Mouse (Mus musculus) left cerebral cortex, postnatal 36 days (tissue): Measurements from ENCODE around the gene Acsbg1. TPM values are rescaled to one million over a fixed set of nuclear protein-coding genes. Genes with fewer than 3 reads are reported as not detected.

Experiments
- DNase-seq, 2 experiments: peaks; one replicate each; pipeline ENCODE4 v3.0.0; 2021 to 2022; ENCODE audit warnings: low spot score in 2 of 2, mixed read lengths in 1 of 2
- intact Hi-C: fragments of 180-260 bp; cut with DNase I; formaldehyde crosslinking; loops from one replicate; pipeline ENCODE4 v1.15.1; 2025
- microRNA-seq: library from miRNA; unstranded; fragments of <30 nt; microRNA quantifications from one replicate; pipeline ENCODE4 v1.2.0, GENCODE M21; 2022
- total RNA-seq, 2 experiments: library from RNA; stranded (reverse); gene quantifications; 2 replicates each; pipeline ENCODE4 v1.2.3; 2021

The Acsbg1 gene
- total RNA-seq, 2 experiments from 2014 or later, result 121 to 139 TPM

DNA sequence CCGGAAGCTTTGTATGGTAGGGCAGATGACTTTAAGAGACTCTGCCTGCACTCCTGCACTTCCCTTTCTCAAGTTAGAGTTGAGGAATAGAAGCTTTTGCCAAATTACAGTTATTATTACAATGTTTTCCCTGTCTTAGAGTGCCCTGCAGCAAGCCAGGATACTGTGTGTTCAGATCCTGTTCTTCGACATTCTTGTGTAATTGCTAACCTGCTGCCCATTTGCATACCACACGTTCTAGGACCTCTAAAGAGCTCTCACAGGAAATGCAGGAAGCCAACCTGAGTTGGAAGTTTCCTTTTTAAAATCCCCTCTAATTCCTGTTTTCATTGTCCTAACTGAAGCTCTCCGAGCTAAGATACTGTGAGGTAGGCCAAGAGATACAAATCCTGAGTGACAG lies 94.7 kb downstream of the Acsbg1 start:
- no peak for DNase-seq
- intact Hi-C loops, result no loop called here

DNA sequence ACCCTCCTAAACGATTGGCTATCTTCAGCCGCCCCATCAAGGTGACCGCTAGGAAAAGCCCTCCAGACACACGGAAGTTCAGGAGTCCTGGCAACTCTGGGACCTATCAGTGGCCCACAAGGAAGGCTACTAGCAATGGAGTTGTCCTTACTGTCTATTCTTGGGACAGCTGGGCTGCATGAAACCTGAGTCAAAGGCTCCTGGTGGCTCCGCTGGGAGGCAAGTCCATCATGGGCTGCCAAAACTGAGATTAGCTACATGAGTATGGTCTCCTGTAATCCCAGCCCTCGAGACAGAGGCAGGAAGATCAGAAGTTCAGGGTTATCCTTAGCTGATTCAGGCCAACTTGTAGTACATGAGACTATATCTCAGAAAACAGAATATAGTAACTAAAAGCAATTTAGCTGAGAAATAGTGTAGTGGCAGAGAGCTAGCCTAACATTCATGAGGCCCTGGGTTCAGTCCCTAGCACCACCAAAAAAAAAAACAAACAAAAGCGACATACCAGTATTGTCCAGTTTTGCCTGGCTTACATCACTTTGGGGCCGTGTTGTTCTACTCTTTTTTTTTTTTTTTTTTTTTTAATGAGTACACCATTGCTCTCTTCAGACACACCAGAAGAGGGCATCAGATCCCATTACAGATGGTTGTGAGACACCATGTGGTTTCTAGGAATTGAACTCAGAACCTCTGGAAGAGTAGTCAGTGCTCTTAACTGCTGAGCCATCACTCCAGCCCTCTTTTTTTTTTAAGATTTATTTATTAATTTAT lies 100.7 kb downstream of the Acsbg1 start:
- no peak for DNase-seq
- intact Hi-C loops, result no loop called here

DNA sequence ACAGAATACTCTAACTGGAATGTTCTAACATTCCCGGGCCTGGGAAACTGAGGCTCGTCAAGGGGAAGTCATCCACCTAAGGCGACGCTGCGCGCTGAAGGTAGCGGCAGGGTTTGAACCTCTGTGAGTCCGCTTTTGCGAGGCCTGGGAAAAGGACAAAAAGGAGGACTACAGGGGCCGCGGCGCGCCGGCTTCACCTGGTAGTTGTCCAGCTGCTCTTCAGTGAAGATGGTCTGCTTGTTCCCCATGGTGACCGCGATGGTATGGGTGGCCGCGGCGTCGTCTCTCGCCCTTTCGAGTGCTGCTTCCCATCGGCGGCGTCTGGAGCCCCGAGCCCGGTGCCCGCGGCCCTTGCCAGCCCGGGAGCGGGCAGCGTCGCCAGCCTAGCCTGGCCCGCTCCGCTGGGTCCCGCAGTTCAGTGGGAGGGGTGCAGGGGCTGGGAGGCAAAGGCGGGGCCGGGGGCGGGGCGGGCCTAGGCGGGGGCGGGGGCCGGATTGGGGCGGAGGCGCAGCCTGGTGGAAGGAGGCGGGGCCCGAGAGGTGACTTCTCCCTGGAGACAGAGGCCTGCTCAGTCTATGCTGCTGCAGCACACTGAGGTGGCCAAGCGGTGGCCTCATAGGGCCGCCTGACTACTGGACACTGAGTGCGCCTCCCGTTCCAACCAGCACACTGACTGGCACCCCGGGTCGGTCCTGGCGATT lies 101.7 kb downstream of the Acsbg1 start, which contains the start of gene Cib2:
TSS of gene Cib2 (minus strand) at position 448 of the 701 bp plus-strand sequence.
- peak; percentile 67 to 69 for DNase-seq
- intact Hi-C loops, result no loop called here

DNA sequence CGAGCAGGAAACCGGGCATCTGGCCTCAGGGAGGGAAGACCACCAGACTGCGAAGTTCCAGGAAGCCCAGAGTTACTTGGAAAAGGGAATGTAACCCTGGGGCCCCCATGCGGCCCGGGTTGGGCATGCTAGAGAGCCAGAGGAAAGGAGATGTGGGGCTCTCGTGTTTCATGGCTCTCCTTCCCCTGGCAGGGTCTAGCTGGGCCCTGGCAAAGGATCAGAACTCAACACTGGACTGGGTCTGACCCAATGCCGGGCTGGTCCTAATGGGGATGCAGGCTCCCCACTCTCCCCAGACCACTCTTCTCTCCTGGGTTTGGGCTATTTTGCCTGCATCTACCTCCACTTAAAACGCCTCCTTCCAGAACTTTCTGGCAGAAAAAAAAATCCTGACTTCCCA lies 102.9 kb downstream of the Acsbg1 start:
- intact Hi-C loops, result no loop called here

DNA sequence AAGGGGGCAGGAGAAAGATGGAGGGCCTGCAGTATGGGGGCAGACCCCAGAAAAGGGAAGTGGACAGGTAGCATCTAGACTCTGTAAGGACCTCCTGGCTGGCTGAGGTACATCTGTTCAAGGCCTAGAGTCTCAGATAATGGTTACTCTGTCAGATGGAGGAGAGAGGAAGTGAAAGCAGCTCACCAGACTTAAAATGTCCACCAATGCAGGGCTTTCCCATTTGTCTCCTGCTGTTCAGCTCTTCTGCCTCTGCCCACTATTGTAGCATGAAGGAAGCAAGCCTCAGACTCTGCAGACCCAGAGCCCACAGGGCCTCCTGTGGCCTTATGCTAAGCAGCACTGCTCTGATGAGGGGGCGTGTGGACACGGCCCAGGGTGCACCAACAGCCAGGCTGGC lies 106.6 kb downstream of the Acsbg1 start:
- intact Hi-C loops, result no loop called here
- DNase-seq, result no peak

More for the DNA sequence above, 102.9 kb downstream of the Acsbg1 start:
- no peak for DNase-seq

Small RNA genes lying within 50 kb of the gene (microRNA-seq; reads per million reads assigned to microRNA genes)
- gene Mir5710, result not detected

Other genes starting within 250 kb of the Acsbg1 start
- 100 to 1,000 TPM; 189 to 204 TPM for gene Dmxl2, start 160.2 kb downstream of the Acsbg1 start, total RNA-seq
- not detected for gene Sh2d7, start 122.9 kb downstream of the Acsbg1 start, total RNA-seq
- gene Cib2, start 101.7 kb downstream of the Acsbg1 start, total RNA-seq, result 10 to 100 TPM; 19.3 to 22.8 TPM
- 100 to 1,000 TPM; 181 to 197 TPM for gene Idh3a, start 75.5 kb downstream of the Acsbg1 start, total RNA-seq
- 10 to 100 TPM; 38.8 to 42.9 TPM for gene Dnaja4, start 37.0 kb upstream of the Acsbg1 start, total RNA-seq
- 10 to 100 TPM; 51.8 to 52.7 TPM for gene Wdr61, start 72.6 kb upstream of the Acsbg1 start, total RNA-seq
- 1 to 10 TPM; 1.8 to 2.6 TPM for gene Crabp1, start 102.9 kb upstream of the Acsbg1 start, total RNA-seq
- 10 to 100 TPM; 43.2 to 53.3 TPM for gene Ireb2, start 201.9 kb upstream of the Acsbg1 start, total RNA-seq